Mouse (Mus musculus) ES-Bruce4 (cell line): ENCODE results near the gene D630039A03Rik. TPM values are rescaled to one million over a fixed set of nuclear protein-coding genes. Genes with fewer than 3 reads are reported as not detected.

Experiments used
- H3K27ac ChIP-seq: 2 replicates; pipeline ENCODE4 v1.5.1; 2012; ENCODE audit warnings: low read length, inconsistent platforms; ENCODE audit not compliant: insufficient read depth
- H3K27me3 ChIP-seq: 2 replicates; pipeline ENCODE4 v1.6.1; 2012; ENCODE audit warnings: mild to moderate bottlenecking, low read length, inconsistent platforms; ENCODE audit not compliant: control insufficient read depth, poor library complexity, insufficient read depth, severe bottlenecking
- H3K36me3 ChIP-seq: 2 replicates; pipeline ENCODE4 v1.6.1; 2012; ENCODE audit warnings: inconsistent platforms, mild to moderate bottlenecking, low read length, moderate library complexity; ENCODE audit not compliant: control insufficient read depth, poor library complexity, insufficient read depth, severe bottlenecking
- H3K4me1 ChIP-seq: one replicate; pipeline ENCODE4 v1.8.1; 2011; ENCODE audit warnings: low read length; ENCODE audit not compliant: control insufficient read depth, insufficient read depth
- H3K4me3 ChIP-seq: 2 replicates; pipeline ENCODE4 v1.5.1; 2011; ENCODE audit warnings: low read depth, mild to moderate bottlenecking, low read length
- H3K9ac ChIP-seq: 2 replicates; pipeline ENCODE4 v1.6.1; 2012; ENCODE audit warnings: low read depth, mild to moderate bottlenecking, inconsistent platforms; ENCODE audit not compliant: poor library complexity, severe bottlenecking
- H3K9me3 ChIP-seq: replicated peaks from 2 replicates; pipeline ENCODE4 v1.6.1; 2012; ENCODE audit warnings: mild to moderate bottlenecking, low read length, inconsistent platforms; ENCODE audit not compliant: control insufficient read depth, poor library complexity, insufficient read depth, severe bottlenecking
- CTCF ChIP-seq: IDR thresholded peaks from one replicate; pipeline ENCODE4 v1.8.1; 2011; ENCODE audit warnings: low read depth, low read length
- EP300 ChIP-seq: IDR thresholded peaks from 2 replicates; pipeline ENCODE4 v1.6.1; 2011; ENCODE audit warnings: low read depth, low read length; ENCODE audit not compliant: insufficient read depth
- POLR2A ChIP-seq: IDR thresholded peaks from one replicate; pipeline ENCODE4 v1.8.1; 2011; ENCODE audit warnings: low read length; ENCODE audit not compliant: insufficient read depth
- polyA plus RNA-seq: library from polyadenylated mRNA; stranded (reverse); fragments of >200 nt; gene quantifications from 2 replicates; pipeline ENCODE4 v1.2.4, GENCODE M21; 2011; ENCODE audit warnings: low read depth; ENCODE audit not compliant: missing spikeins, insufficient read depth, insufficient read length

The D630039A03Rik gene
- polyA plus RNA-seq, 1 experiment, result 2.5 TPM

DNA sequence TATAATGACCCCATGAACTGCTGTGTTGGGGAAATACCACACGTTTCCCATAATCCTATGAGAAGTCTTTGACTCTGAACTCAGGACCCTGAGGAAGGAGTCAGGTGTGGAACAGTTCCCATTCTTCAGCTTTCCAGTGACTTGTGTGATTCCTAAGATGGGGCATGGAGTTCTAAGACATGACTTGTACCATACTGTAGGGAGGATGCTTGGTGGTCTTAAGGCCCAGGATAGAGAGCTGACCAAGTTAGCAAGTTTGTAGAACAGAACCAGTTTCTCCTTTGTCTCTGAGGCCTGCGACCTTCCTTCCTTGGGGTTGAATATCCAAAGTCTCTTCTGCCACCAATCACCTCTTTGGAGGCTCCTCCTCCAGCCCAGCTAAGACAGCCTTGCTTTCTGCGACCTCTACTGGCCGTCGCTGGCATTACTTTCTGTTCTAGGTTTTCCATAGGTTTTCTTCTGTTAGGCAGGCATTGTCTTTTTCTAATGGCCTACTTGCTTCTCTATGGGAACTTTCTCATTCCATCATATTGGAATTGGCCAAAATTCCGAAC is 36.2 kb downstream of the D630039A03Rik start:
- H3K27me3 ChIP-seq, result no peaks in the 10 kb centered on the region
- no peak overlapping the region for H3K9ac ChIP-seq
- TF ChIP-seq CTCF, result peak; percentile 83
- no peak for TF ChIP-seq EP300
- no peaks in the 10 kb centered on the region for H3K4me1 ChIP-seq
- no peaks in the 10 kb centered on the region for H3K36me3 ChIP-seq
- no peaks in the 10 kb centered on the region for H3K9me3 ChIP-seq
- H3K27ac ChIP-seq, result peak overlapping the region; percentile 44; the same call in 1 of the 2 replicates
- no peak overlapping the region for H3K4me3 ChIP-seq

DNA sequence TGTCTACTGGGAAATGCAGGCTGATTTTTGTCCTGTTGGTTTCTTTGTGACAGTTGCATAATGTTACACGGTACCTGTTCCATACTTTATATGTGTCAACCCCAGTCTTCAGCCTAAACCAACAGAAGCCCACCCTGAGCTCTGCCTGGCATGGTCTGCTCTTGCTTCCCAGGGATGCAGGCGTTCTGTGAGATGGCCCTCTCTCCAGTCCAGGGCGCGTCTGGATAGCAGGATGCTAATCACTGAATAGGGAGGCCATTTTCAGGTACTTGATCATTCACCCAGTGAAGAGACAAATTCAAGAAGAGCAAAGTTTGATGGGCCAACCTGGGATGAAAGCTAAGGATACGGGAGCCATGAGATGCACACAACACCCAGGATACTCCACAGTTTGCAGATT is 37.0 kb downstream of the D630039A03Rik start:
- Histone ChIP-seq H3K4me1 (no peaks in the 10 kb centered on the region), H3K4me3 (no peak overlapping the region), H3K36me3 (no peaks in the 10 kb centered on the region), H3K27ac (no peak overlapping the region), H3K9me3 (no peaks in the 10 kb centered on the region), H3K27me3 (no peaks in the 10 kb centered on the region), H3K9ac (no peak overlapping the region)
- no peak for TF ChIP-seq EP300
- no peak for TF ChIP-seq CTCF
- TF ChIP-seq POLR2A, result no peak

- Histone ChIP-seq H3K4me1 (peaks cover 8% of the 10 kb centered on the region), H3K9me3 (no peaks in the 10 kb centered on the region), H3K9ac (no peak overlapping the region), H3K27me3 (no peaks in the 10 kb centered on the region), H3K36me3 (no peaks in the 10 kb centered on the region), H3K4me3 (no peak overlapping the region), H3K27ac (peak overlapping the region; percentile 21; the same call in 1 of the 2 replicates)
- TF ChIP-seq POLR2A, result no peak
These were observed 48.6 kb downstream of the D630039A03Rik start for GRCm38 (mm10) chr4:57867454-57867853.

GRCm38 (mm10) chr4:57866990-57867389 is 49.1 kb downstream of the D630039A03Rik start:
- TF ChIP-seq CTCF (no peak), EP300 (no peak), POLR2A (no peak)
- Histone ChIP-seq H3K36me3 (no peaks in the 10 kb centered on the region), H3K27me3 (no peaks in the 10 kb centered on the region), H3K4me1 (peaks cover 8% of the 10 kb centered on the region), H3K9ac (no peak overlapping the region), H3K27ac (peak overlapping the region; percentile 21; the same call in 1 of the 2 replicates), H3K9me3 (no peaks in the 10 kb centered on the region), H3K4me3 (no peak overlapping the region)

- Histone ChIP-seq H3K4me3 (no peak overlapping the region), H3K9me3 (no peaks in the 10 kb centered on the region), H3K4me1 (peaks cover 8% of the 10 kb centered on the region), H3K9ac (no peak overlapping the region), H3K36me3 (no peaks in the 10 kb centered on the region), H3K27me3 (no peaks in the 10 kb centered on the region), H3K27ac (peak overlapping the region; percentile 38; the same call in 1 of the 2 replicates)
- TF ChIP-seq POLR2A (no peak), EP300 (no peak), CTCF (no peak)
These were observed 50.0 kb downstream of the D630039A03Rik start for GRCm38 (mm10) chr4:57866088-57866487.

DNA sequence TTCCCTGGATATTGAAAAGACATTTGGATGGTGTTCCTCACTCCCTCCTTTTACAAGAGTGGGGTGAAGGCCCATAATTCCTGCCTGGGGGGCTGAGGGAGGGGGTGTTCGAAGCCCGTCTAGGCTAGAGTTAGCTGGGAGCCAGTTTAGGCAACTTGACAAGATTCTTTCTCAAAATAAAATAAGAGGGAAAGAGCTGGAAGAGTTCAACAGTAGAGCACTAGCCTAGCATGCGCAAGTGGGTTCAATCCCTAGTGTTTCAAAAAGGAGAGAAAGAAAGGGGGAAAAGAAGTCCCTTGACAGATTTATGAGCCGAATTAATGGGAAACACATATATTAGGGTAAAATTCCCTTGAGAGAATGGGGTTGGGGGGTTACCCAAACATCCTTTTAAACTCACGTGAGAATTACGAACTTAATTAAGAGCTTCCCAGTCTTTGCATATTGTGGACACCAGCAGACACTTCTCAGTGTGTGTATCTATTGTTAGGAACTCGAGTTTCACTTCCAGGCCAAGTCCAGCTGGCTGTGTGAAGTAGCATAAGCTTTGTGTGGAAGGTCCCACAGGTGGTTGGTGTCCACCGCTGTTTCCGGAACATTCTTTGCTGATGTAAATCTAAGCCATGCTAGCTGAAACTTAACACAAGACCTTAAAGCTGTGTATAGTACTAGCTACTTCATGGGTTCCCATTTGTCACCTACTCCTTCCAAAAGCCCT is 53.7 kb downstream of the D630039A03Rik start:
- peaks cover 7% of the 10 kb centered on the region for H3K36me3 ChIP-seq
- TF ChIP-seq POLR2A, result no peak
- no peak for TF ChIP-seq CTCF
- no peak for TF ChIP-seq EP300
- no peaks in the 10 kb centered on the region for H3K27me3 ChIP-seq
- H3K4me1 ChIP-seq, result peaks cover 6% of the 10 kb centered on the region
- H3K27ac ChIP-seq, result no peak overlapping the region
- no peaks in the 10 kb centered on the region for H3K9me3 ChIP-seq
- H3K9ac ChIP-seq, result no peak overlapping the region
- H3K4me3 ChIP-seq, result no peak overlapping the region
